Mouse (Mus musculus) ES-Bruce4 (cell line): ENCODE measurements around the gene Ccdc105.

Experiments used
- CTCF ChIP-seq: IDR thresholded peaks from one replicate; pipeline ENCODE4 v1.8.1; 2011; ENCODE audit warnings: low read depth, low read length
- EP300 ChIP-seq: IDR thresholded peaks from 2 replicates; pipeline ENCODE4 v1.6.1; 2011; ENCODE audit warnings: low read depth, low read length; ENCODE audit not compliant: insufficient read depth
- POLR2A ChIP-seq: IDR thresholded peaks from one replicate; pipeline ENCODE4 v1.8.1; 2011; ENCODE audit warnings: low read length; ENCODE audit not compliant: insufficient read depth

GRCm38 (mm10) chr10:78700881-78701280 is 52.0 kb downstream of the Ccdc105 start:
- no peak for TF ChIP-seq POLR2A
- TF ChIP-seq CTCF: no peak
- TF ChIP-seq EP300: no peak
